Mouse (Mus musculus): ENCODE results near the gene Foxd2. TPM values are rescaled to one million over a fixed set of nuclear protein-coding genes. Genes with fewer than 3 reads are reported as not detected.

The Foxd2 gene
- total RNA-seq, 2 experiments from 2014 or later, result 0.42 to 0.66 TPM

GRCm38 (mm10) chr4:114858426-114858825 is 50.2 kb downstream of the Foxd2 start:
- ATAC-seq (ENCODE audit: poor library complexity, severe bottlenecking), result no peak

Other genes with a start within 250 kb of the Foxd2 start
- gene Gm12830, start 87.2 kb downstream of the Foxd2 start, total RNA-seq (2015), result not detected in 2 replicates
- gene Gm12830, start 87.2 kb downstream of the Foxd2 start, total RNA-seq (2017), result not detected in 2 replicates
- not detected in 2 replicates for gene Foxe3, start 17.1 kb upstream of the Foxd2 start, total RNA-seq (2015)
- not detected in 2 replicates for gene Foxe3, start 17.1 kb upstream of the Foxd2 start, total RNA-seq (2017)
- gene Cmpk1, start 78.4 kb upstream of the Foxd2 start, total RNA-seq (2015), result 93.3 and 118 TPM in 2 replicates
- gene Cmpk1, start 78.4 kb upstream of the Foxd2 start, total RNA-seq (2017), result 253 and 262 TPM in 2 replicates
- 36.2 and 37.6 TPM in 2 replicates for gene Stil, start 91.3 kb upstream of the Foxd2 start, total RNA-seq (2015)
- gene Stil, start 91.3 kb upstream of the Foxd2 start, total RNA-seq (2017), result 13.9 and 16.7 TPM in 2 replicates
- 2.2 and 3.8 TPM in 2 replicates for gene Tal1, start 147.6 kb upstream of the Foxd2 start, total RNA-seq (2015)
- gene Tal1, start 147.6 kb upstream of the Foxd2 start, total RNA-seq (2017), result 1.8 and 2.6 TPM in 2 replicates
- 1.5 and 2.8 TPM in 2 replicates for gene Pdzk1ip1, start 179.8 kb upstream of the Foxd2 start, total RNA-seq (2015)
- gene Pdzk1ip1, start 179.8 kb upstream of the Foxd2 start, total RNA-seq (2017), result 0.33 and 0.53 TPM in 2 replicates
- not detected in 2 replicates for gene Cyp4x1, start 225.4 kb upstream of the Foxd2 start, total RNA-seq (2015)
- gene Cyp4x1, start 225.4 kb upstream of the Foxd2 start, total RNA-seq (2017), result not detected in 2 replicates